Mouse (Mus musculus): ENCODE data around the gene Cntd1. TPM values are rescaled to one million over a fixed set of nuclear protein-coding genes. Genes with fewer than 3 reads are reported as not detected.

Cntd1 gene
- total and polyA plus RNA-seq, 3 experiments: 0.96 to 2.5 (median 0.98) TPM

- Histone ChIP-seq H3K9ac (ENCODE audit: insufficient read depth, low read depth) (no peak overlapping the region), H3K79me2 (replicated peaks; ENCODE audit: control insufficient read depth, extremely low read depth, insufficient read depth, poor library complexity, severe bottlenecking) (no peaks in the 10 kb centered on the region), H3K36me3 (replicated peaks in 1 of 2; ENCODE audit: control insufficient read depth in 1 of 2, insufficient read depth in 1 of 2, low read length in 1 of 2) (peaks cover 0 to 57% of the 10 kb centered on the region in 2 experiments), H3K4me3 (replicated peaks in 1 of 3; ENCODE audit: low read depth in 2 of 3, low read length in 2 of 3, poor library complexity in 1 of 3) (no peak overlapping the region), H3K4me1 (ENCODE audit: control insufficient read depth in 1 of 2, insufficient read depth in 2 of 2) (no peaks in the 10 kb centered on the region), H3K27me3 (replicated peaks) (no peaks in the 10 kb centered on the region), H3K9me3 (replicated peaks; ENCODE audit: low read length) (no peaks in the 10 kb centered on the region), H3K4me2 (ENCODE audit: insufficient read depth, low read depth, poor library complexity, severe bottlenecking) (no peak overlapping the region), H3K27ac (ENCODE audit: insufficient read depth, low read depth) (no peak overlapping the region)
- in situ Hi-C loops (cut with MboI; ENCODE audit: low pct_ligation_motif_present, low pct_unique_long_range_greater_than_20kb, low sequenced_read_pairs): no loop called here
- DNase-seq (ENCODE audit: extremely low read depth): no peak
- TF ChIP-seq MYC (IDR thresholded peaks at IDR 0.05; ENCODE audit: low read depth, low read length): no peak
- no peak for TF ChIP-seq CHD1 (IDR thresholded peaks at IDR 0.05; ENCODE audit: low read depth, low read length)
- no peak for TF ChIP-seq EP300 (IDR thresholded peaks at IDR 0.05; ENCODE audit: low read length)
- TF ChIP-seq MAFK (IDR thresholded peaks at IDR 0.05; ENCODE audit: insufficient replicate concordance, low read length): no peak
- no peak for TF ChIP-seq SMC3 (IDR thresholded peaks at IDR 0.05; ENCODE audit: low read depth, low read length)
- no peak for TF ChIP-seq ETS1 (conservative IDR thresholded peaks at IDR 0.05; ENCODE audit: low read depth, low read length)
- TF ChIP-seq SIN3A (IDR thresholded peaks at IDR 0.05; ENCODE audit: low read length): no peak
- no peak for TF ChIP-seq NRF1 (IDR thresholded peaks at IDR 0.05; ENCODE audit: low read depth, low read length)
- dilution Hi-C loops (cut with MboI; ENCODE audit: extremely low pct_ligation_motif_present, extremely low pct_unique_long_range_greater_than_20kb, low sequenced_read_pairs): no loop called here
Observed at GRCm38 (mm10) chr11:101269577-101270116, 9.2 kb upstream of the Cntd1 start.

- dilution Hi-C loops (cut with MboI; ENCODE audit: extremely low pct_ligation_motif_present, extremely low pct_unique_long_range_greater_than_20kb, low sequenced_read_pairs): no loop called here
- no peaks in the 10 kb centered on the region; the same call in 1 of the 2 replicates for H3K79me2 ChIP-seq (replicated peaks; ENCODE audit: control insufficient read depth, extremely low read depth, insufficient read depth, poor library complexity, severe bottlenecking)
- H3K36me3 ChIP-seq (replicated peaks in 1 of 2; ENCODE audit: control insufficient read depth in 1 of 2, insufficient read depth in 1 of 2, low read length in 1 of 2): peaks cover 14 to 68% of the 10 kb centered on the region in 2 experiments
- H3K27ac ChIP-seq (ENCODE audit: insufficient read depth, low read depth): no peak overlapping the region
- TF ChIP-seq E2F4 (IDR thresholded peaks at IDR 0.05; ENCODE audit: insufficient replicate concordance, low read depth, low read length): no peak
- 0 out of 2 replicates have a peak, but pooled peaks have one; percentile 2 for TF ChIP-seq USF1 (IDR thresholded peaks at IDR 0.05; ENCODE audit: low read depth, low read length)
- H3K4me3 ChIP-seq (replicated peaks in 1 of 3; ENCODE audit: low read depth in 2 of 3, low read length in 2 of 3, poor library complexity in 1 of 3): no peak overlapping the region
- no peak overlapping the region for H3K4me2 ChIP-seq (ENCODE audit: insufficient read depth, low read depth, poor library complexity, severe bottlenecking)
- peaks cover 8 to 16% of the 10 kb centered on the region in 2 experiments; a peak in 3 of 4 replicates for H3K4me1 ChIP-seq (ENCODE audit: control insufficient read depth in 1 of 2, insufficient read depth in 2 of 2)
- no peak overlapping the region for H3K9ac ChIP-seq (ENCODE audit: insufficient read depth, low read depth)
- DNase-seq (ENCODE audit: extremely low read depth): no peak
- H3K9me3 ChIP-seq (replicated peaks; ENCODE audit: low read length): no peaks in the 10 kb centered on the region
- no peaks in the 10 kb centered on the region for H3K27me3 ChIP-seq (replicated peaks)
- in situ Hi-C loops (cut with MboI; ENCODE audit: low pct_ligation_motif_present, low pct_unique_long_range_greater_than_20kb, low sequenced_read_pairs): no loop called here
Observed at GRCm38 (mm10) chr11:101272446-101272845, 6.4 kb upstream of the Cntd1 start.

- dilution Hi-C loops (cut with MboI; ENCODE audit: extremely low pct_ligation_motif_present, extremely low pct_unique_long_range_greater_than_20kb, low sequenced_read_pairs): no loop called here
- in situ Hi-C loops (cut with MboI; ENCODE audit: low pct_ligation_motif_present, low pct_unique_long_range_greater_than_20kb, low sequenced_read_pairs): no loop called here
- H3K4me1 ChIP-seq (ENCODE audit: control insufficient read depth in 1 of 2, insufficient read depth in 2 of 2): peaks cover 13 to 37% of the 10 kb centered on the region in 2 experiments
- no peak overlapping the region for H3K4me3 ChIP-seq (replicated peaks in 1 of 3; ENCODE audit: low read depth in 2 of 3, low read length in 2 of 3, poor library complexity in 1 of 3)
- no peaks in the 10 kb centered on the region for H3K27me3 ChIP-seq (replicated peaks)
- H3K79me2 ChIP-seq (replicated peaks; ENCODE audit: control insufficient read depth, extremely low read depth, insufficient read depth, poor library complexity, severe bottlenecking): no peaks in the 10 kb centered on the region; the same call in 1 of the 2 replicates
- H3K36me3 ChIP-seq (replicated peaks in 1 of 2; ENCODE audit: control insufficient read depth in 1 of 2, insufficient read depth in 1 of 2, low read length in 1 of 2): peaks cover 14 to 48% of the 10 kb centered on the region in 2 experiments
- no peak overlapping the region for H3K4me2 ChIP-seq (ENCODE audit: insufficient read depth, low read depth, poor library complexity, severe bottlenecking)
- H3K27ac ChIP-seq (ENCODE audit: insufficient read depth, low read depth): no peak overlapping the region
- H3K9me3 ChIP-seq (replicated peaks; ENCODE audit: low read length): no peaks in the 10 kb centered on the region
- H3K9ac ChIP-seq (ENCODE audit: insufficient read depth, low read depth): no peak overlapping the region
- no peak for TF ChIP-seq CTCF (conservative IDR thresholded peaks at IDR 0.05 in 1 of 2, IDR thresholded peaks at IDR 0.05 in 1 of 2; ENCODE audit: low read depth in 2 of 2, low read length in 2 of 2)
- no peak for TF ChIP-seq BHLHE40 (IDR thresholded peaks at IDR 0.05; ENCODE audit: low read depth, low read length)
- TF ChIP-seq EP300 (IDR thresholded peaks at IDR 0.05; ENCODE audit: low read length): no peak
- TF ChIP-seq MAFK (IDR thresholded peaks at IDR 0.05; ENCODE audit: insufficient replicate concordance, low read length): no peak
- no peak for TF ChIP-seq PAX5 (IDR thresholded peaks at IDR 0.05; ENCODE audit: low read length)
- TF ChIP-seq ELF1 (IDR thresholded peaks at IDR 0.05; ENCODE audit: low read depth, low read length): no peak
- TF ChIP-seq RCOR1 (conservative IDR thresholded peaks at IDR 0.05; ENCODE audit: low read depth, low read length): no peak
- no peak for TF ChIP-seq MEF2A (IDR thresholded peaks at IDR 0.05; ENCODE audit: borderline replicate concordance, low read depth, low read length)
- no peak for TF ChIP-seq MYC (IDR thresholded peaks at IDR 0.05; ENCODE audit: low read depth, low read length)
- TF ChIP-seq TBP (conservative IDR thresholded peaks at IDR 0.05; ENCODE audit: low read depth, low read length): no peak
- no peak for TF ChIP-seq ETS1 (conservative IDR thresholded peaks at IDR 0.05; ENCODE audit: low read depth, low read length)
- TF ChIP-seq POLR2AphosphoS2 (IDR thresholded peaks at IDR 0.05; ENCODE audit: low read depth, low read length): no peak
- TF ChIP-seq TCF12 (IDR thresholded peaks at IDR 0.05; ENCODE audit: low read depth, low read length): no peak
- no peak for TF ChIP-seq JUND (conservative IDR thresholded peaks at IDR 0.05; ENCODE audit: low read depth, low read length)
- TF ChIP-seq E2F4 (IDR thresholded peaks at IDR 0.05; ENCODE audit: insufficient replicate concordance, low read depth, low read length): no peak
- TF ChIP-seq ZMIZ1 (IDR thresholded peaks at IDR 0.05; ENCODE audit: low read depth, low read length): no peak
- no peak for TF ChIP-seq NELFE (IDR thresholded peaks at IDR 0.05; ENCODE audit: low read depth, low read length)
- no peak for TF ChIP-seq ZKSCAN1 (IDR thresholded peaks at IDR 0.05; ENCODE audit: borderline replicate concordance, low read depth, low read length)
- TF ChIP-seq UBTF (IDR thresholded peaks at IDR 0.05; ENCODE audit: low read depth, low read length): no peak
- TF ChIP-seq USF1 (IDR thresholded peaks at IDR 0.05; ENCODE audit: low read depth, low read length): no peak
- no peak for DNase-seq (ENCODE audit: extremely low read depth)
Observed at GRCm38 (mm10) chr11:101275309-101275708, 3.5 kb upstream of the Cntd1 start.
